Mouse (Mus musculus): ENCODE data around the gene Mettl27.

Gene Mettl27

GRCm38 (mm10) chr5:134985633-134986297, 53.6 kb downstream of the Mettl27 start, which contains the start of gene Cldn3:
Gene Cldn3, plus strand, starts transcription at chr5:134986214.
- no peak for DNase-seq (ENCODE audit: low spot score in 2 of 2)

- DNase-seq (ENCODE audit: low spot score in 2 of 2) = no peak
These were observed 54.4 kb downstream of the Mettl27 start for GRCm38 (mm10) chr5:134986298-134987268.

- DNase-seq (ENCODE audit: low spot score in 2 of 2) = no peak
These were observed 57.0 kb downstream of the Mettl27 start for GRCm38 (mm10) chr5:134989166-134989565.

GRCm38 (mm10) chr5:134989741-134990140, 57.6 kb downstream of the Mettl27 start:
- DNase-seq (ENCODE audit: low spot score in 2 of 2) = no peak

Measured in spleen, postnatal 14 days (tissue).